Mouse (Mus musculus): Measurements from ENCODE around the gene Clps. TPM values are rescaled to one million over a fixed set of nuclear protein-coding genes. Genes with fewer than 3 reads are reported as not detected.

The Clps gene
- polyA plus RNA-seq, 1 experiment from 2014 or later, result not detected

GRCm38 (mm10) chr17:28520561-28520960 lies 40.0 kb downstream of the Clps start:
- in situ Hi-C loops (cut with MboI; ENCODE audit: low pct_unique_long_range_greater_than_20kb), result loop anchor here (5.0 kb wide), 1 partner anchor 103 kb away; no protein-coding TSS in a partner anchor
- no peak for TF ChIP-seq CTCF (IDR thresholded peaks at IDR 0.05)
- POLR2A ChIA-PET, result interaction anchor here (0.7 kb wide), 2 partner anchors 98 to 113 kb away, joined by 5 to 6 read pairs; no protein-coding TSS in a partner anchor
- ATAC-seq (no peak), DNase-seq (ENCODE audit: low read depth, low spot score) (no peak)
- H3K27me3 ChIP-seq, result peaks cover 13% of the 10 kb centered on the region
- CTCF ChIA-PET, result interaction anchor here (1.1 kb wide), 1 partner anchor 43 kb away, joined by 4 read pairs; no protein-coding TSS in a partner anchor

- TF ChIP-seq CTCF (IDR thresholded peaks at IDR 0.05), result no peak
- CTCF ChIA-PET, result no interaction called here
- peaks cover 13% of the 10 kb centered on the region for H3K27me3 ChIP-seq
- in situ Hi-C loops (cut with MboI; ENCODE audit: low pct_unique_long_range_greater_than_20kb), result loop anchor here (5.0 kb wide), 1 partner anchor 103 kb away; no protein-coding TSS in a partner anchor
- ATAC-seq, result no peak
- DNase-seq (ENCODE audit: low read depth, low spot score), result no peak
- POLR2A ChIA-PET, result interaction anchor here (0.7 kb wide), 1 partner anchor 98 kb away, joined by 5 read pairs; no protein-coding TSS in a partner anchor
These were observed 40.7 kb downstream of the Clps start for GRCm38 (mm10) chr17:28519827-28520226.

- ChIA-PET CTCF (interaction anchor here (1.5 kb wide), 1 partner anchor 12 kb away, joined by 3 read pairs; no protein-coding TSS in a partner anchor), POLR2A (no interaction called here)
- ATAC-seq (no peak), DNase-seq (ENCODE audit: low read depth, low spot score) (no peak)
- H3K27me3 ChIP-seq, result peaks cover 13% of the 10 kb centered on the region
- in situ Hi-C loops (cut with MboI; ENCODE audit: low pct_unique_long_range_greater_than_20kb), result no loop called here
- TF ChIP-seq CTCF (IDR thresholded peaks at IDR 0.05), result no peak
These were observed 41.9 kb downstream of the Clps start for GRCm38 (mm10) chr17:28518615-28519071.

GRCm38 (mm10) chr17:28517956-28518614 lies 42.5 kb downstream of the Clps start:
- peaks cover 13% of the 10 kb centered on the region for H3K27me3 ChIP-seq
- no peak for ATAC-seq

GRCm38 (mm10) chr17:28517441-28517955 lies 43.1 kb downstream of the Clps start, which contains the start of gene Fkbp5:
TSS of gene Fkbp5 (minus strand) at chr17:28517527.
- peaks cover 13% of the 10 kb centered on the region for H3K27me3 ChIP-seq
- in situ Hi-C loops (cut with MboI; ENCODE audit: low pct_unique_long_range_greater_than_20kb), result no loop called here
- POLR2A ChIA-PET, result no interaction called here
- ATAC-seq (no peak), DNase-seq (ENCODE audit: low read depth, low spot score) (no peak)
- CTCF ChIA-PET, result interaction anchor here (1.5 kb wide), 1 partner anchor 10 kb away, joined by 3 read pairs; no protein-coding TSS in a partner anchor
- TF ChIP-seq CTCF (IDR thresholded peaks at IDR 0.05), result no peak

More at GRCm38 (mm10) chr17:28517956-28518614, 42.5 kb downstream of the Clps start:
- CTCF ChIA-PET, result interaction anchor here (1.5 kb wide), 1 partner anchor 11 kb away, joined by 3 read pairs; no protein-coding TSS in a partner anchor
- no peak for TF ChIP-seq CTCF (IDR thresholded peaks at IDR 0.05)
- DNase-seq (ENCODE audit: low read depth, low spot score), result no peak
- in situ Hi-C loops (cut with MboI; ENCODE audit: low pct_unique_long_range_greater_than_20kb), result no loop called here
- POLR2A ChIA-PET, result no interaction called here

- in situ Hi-C loops (cut with MboI; ENCODE audit: low pct_unique_long_range_greater_than_20kb), result no loop called here
- DNase-seq (ENCODE audit: low read depth, low spot score) (no peak), ATAC-seq (no peak)
- ChIA-PET POLR2A (no interaction called here), CTCF (no interaction called here)
- H3K27me3 ChIP-seq, result peaks cover 11% of the 10 kb centered on the region
- no peak for TF ChIP-seq CTCF (IDR thresholded peaks at IDR 0.05)
These were observed 43.7 kb downstream of the Clps start for GRCm38 (mm10) chr17:28516881-28517280.

GRCm38 (mm10) chr17:28515431-28516341 lies 44.9 kb downstream of the Clps start:
- in situ Hi-C loops (cut with MboI; ENCODE audit: low pct_unique_long_range_greater_than_20kb), result no loop called here
- no peak for TF ChIP-seq CTCF (IDR thresholded peaks at IDR 0.05)
- peaks cover 2% of the 10 kb centered on the region for H3K27me3 ChIP-seq
- DNase-seq (ENCODE audit: low read depth, low spot score) (no peak), ATAC-seq (no peak)
- ChIA-PET CTCF (no interaction called here), POLR2A (no interaction called here)

GRCm38 (mm10) chr17:28514555-28514954 lies 46.0 kb downstream of the Clps start:
- ATAC-seq (no peak), DNase-seq (ENCODE audit: low read depth, low spot score) (no peak)
- CTCF ChIA-PET, result no interaction called here
- POLR2A ChIA-PET, result no interaction called here
- TF ChIP-seq CTCF (IDR thresholded peaks at IDR 0.05), result no peak
- no peaks in the 10 kb centered on the region for H3K27me3 ChIP-seq
- in situ Hi-C loops (cut with MboI; ENCODE audit: low pct_unique_long_range_greater_than_20kb), result no loop called here

- in situ Hi-C loops (cut with MboI; ENCODE audit: low pct_unique_long_range_greater_than_20kb), result no loop called here
- no peak for TF ChIP-seq CTCF (IDR thresholded peaks at IDR 0.05)
- ChIA-PET POLR2A (interaction anchor here (0.6 kb wide), 1 partner anchor 26 kb away, joined by 3 read pairs; no protein-coding TSS in a partner anchor), CTCF (no interaction called here)
- no peak for DNase-seq (ENCODE audit: low read depth, low spot score)
- no peak for ATAC-seq
- H3K27me3 ChIP-seq, result no peaks in the 10 kb centered on the region
These were observed 46.7 kb downstream of the Clps start for GRCm38 (mm10) chr17:28513844-28514243.

- in situ Hi-C loops (cut with MboI; ENCODE audit: low pct_unique_long_range_greater_than_20kb), result no loop called here
- POLR2A ChIA-PET, result no interaction called here
- H3K27me3 ChIP-seq, result no peaks in the 10 kb centered on the region
- DNase-seq (ENCODE audit: low read depth, low spot score) (no peak), ATAC-seq (no peak)
- CTCF ChIA-PET, result no interaction called here
- no peak for TF ChIP-seq CTCF (IDR thresholded peaks at IDR 0.05)
These were observed 47.2 kb downstream of the Clps start for GRCm38 (mm10) chr17:28513337-28513736.
